Mouse (Mus musculus): ENCODE measurements around the gene Nfkbiz.

DNA sequence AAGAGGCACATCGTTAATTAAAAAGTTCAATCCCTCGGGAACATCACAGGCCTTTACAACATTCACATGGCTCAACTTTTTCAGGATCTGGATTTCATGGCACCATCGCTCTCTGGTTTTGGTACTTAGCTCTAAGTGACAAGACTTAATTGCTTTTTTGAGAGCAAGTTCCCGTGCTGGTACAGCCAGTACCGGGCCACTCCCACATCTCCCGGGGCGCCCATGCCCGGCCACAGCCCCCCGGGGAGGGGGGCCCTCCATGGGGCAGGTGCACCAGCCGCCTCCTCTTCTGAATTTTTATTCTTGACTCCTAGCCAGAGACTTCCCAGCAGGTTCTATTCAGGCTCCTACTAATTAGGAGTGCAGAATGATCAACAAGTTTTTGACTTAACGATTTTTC lies 45.5 kb upstream of the Nfkbiz start:
- no peak for TF ChIP-seq NANOG (IDR thresholded peaks at IDR 0.05; ENCODE audit: borderline replicate concordance, low read length)
- no peak for TF ChIP-seq CTCF (conservative IDR thresholded peaks at IDR 0.05; ENCODE audit: low read length)
